Mouse (Mus musculus) brain, adult 10 weeks (tissue): ENCODE measurements around the gene Olfr688. TPM values are rescaled to one million over a fixed set of nuclear protein-coding genes. Genes with fewer than 3 reads are reported as not detected.

ENCODE experiments used
- polyA plus RNA-seq: library from polyadenylated mRNA; stranded (reverse); fragments of 350-450 nt; fragmentation: Illumina TruSeq; extraction: RNeasy Lipid Tissue Mini Kit (QIAGEN cat#74804); gene quantifications from one replicate; pipeline ENCODE4 v1.2.3, GENCODE M21; 2015; ENCODE audit warnings: low read depth, low replicate concordance

The Olfr688 gene
- polyA plus RNA-seq, result not detected

DNA sequence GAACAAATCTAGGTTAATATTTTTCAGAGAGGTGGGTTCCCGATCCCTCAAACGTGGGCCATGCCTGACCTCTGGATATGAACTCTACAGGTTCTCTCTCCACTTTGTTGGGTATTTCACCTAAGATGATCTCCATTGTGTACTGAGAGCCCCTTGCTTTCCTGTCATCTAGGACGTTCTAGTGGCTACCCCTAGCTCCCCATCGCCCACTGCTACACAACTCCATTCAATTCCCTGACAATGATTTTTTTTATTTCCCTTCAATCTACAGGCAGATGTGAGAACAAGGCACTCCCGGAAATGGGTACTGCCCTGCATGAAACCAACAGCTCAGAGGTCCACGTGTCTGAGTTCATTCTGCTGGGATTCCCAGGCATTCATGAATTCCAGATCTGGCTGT lies at the start of gene Olfr688:
Gene Olfr688 (plus strand): TSS at position 301 of the 400 bp plus-strand sequence.

DNA sequence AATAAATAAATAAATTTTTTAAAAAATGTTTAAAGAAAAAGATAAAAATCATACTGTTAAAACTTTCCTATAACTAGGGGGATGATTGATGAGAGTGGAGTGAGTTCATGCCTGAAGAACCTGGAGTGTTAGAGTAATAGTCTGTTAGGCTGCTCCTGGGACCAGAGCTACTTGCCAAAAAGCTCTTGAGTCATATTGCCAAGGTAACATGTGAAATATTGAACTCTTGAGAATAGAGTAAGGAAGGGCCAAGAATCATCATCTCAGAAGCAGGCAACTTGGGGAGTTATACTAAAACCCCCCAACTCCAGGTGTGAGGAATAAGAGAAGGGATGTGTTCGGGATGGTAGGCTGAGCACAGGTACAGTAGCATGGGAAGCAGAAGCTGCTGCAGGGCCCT lies 23.0 kb downstream of the Olfr688 start, which contains the start of gene Olfr689:
Gene Olfr689 (plus strand): TSS at position 301 of the 400 bp plus-strand sequence.

DNA sequence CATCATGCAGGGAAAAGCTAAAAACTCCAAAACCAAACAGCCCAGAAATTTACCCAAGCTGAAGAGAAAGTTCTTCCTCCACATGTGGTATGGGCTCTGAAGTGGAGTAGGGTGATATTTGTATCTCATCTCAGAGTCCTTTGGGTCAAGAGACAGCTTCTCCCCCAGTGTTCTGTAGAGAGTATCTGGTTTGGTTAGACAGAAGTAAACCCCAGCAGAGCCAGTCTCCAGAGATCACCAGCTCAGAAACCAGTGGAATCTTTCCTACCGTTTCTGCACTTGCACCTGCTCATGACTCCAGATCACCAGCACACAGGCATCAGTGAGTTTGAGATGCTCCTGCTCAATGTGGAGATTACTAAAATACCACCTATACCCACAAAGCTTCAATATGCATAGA lies 46.1 kb downstream of the Olfr688 start, which contains the start of gene Olfr690:
Gene Olfr690 (minus strand): TSS at position 101 of the 400 bp plus-strand sequence.

Other genes starting within 250 kb of the Olfr688 start
- not detected for gene Olfr677, start 236.7 kb upstream of the Olfr688 start, polyA plus RNA-seq
- gene Olfr678, start 223.6 kb upstream of the Olfr688 start, polyA plus RNA-seq, result not detected
- gene Olfr679, start 206.9 kb upstream of the Olfr688 start, polyA plus RNA-seq, result not detected
- not detected for gene Olfr680-ps1, start 195.3 kb upstream of the Olfr688 start, polyA plus RNA-seq
- gene Olfr681, start 171.3 kb upstream of the Olfr688 start, polyA plus RNA-seq, result not detected
- not detected for gene Olfr683, start 141.1 kb upstream of the Olfr688 start, polyA plus RNA-seq
- not detected for gene Olfr684, start 124.4 kb upstream of the Olfr688 start, polyA plus RNA-seq
- gene Olfr685, start 102.1 kb upstream of the Olfr688 start, polyA plus RNA-seq, result not detected
- not detected for gene Olfr686, start 80.6 kb upstream of the Olfr688 start, polyA plus RNA-seq
- gene Olfr689, start 23.1 kb downstream of the Olfr688 start, polyA plus RNA-seq, result not detected
- gene Olfr690, start 46.0 kb downstream of the Olfr688 start, polyA plus RNA-seq, result not detected
- gene Olfr691, start 54.2 kb downstream of the Olfr688 start, polyA plus RNA-seq, result not detected
- not detected for gene Olfr692, start 80.1 kb downstream of the Olfr688 start, polyA plus RNA-seq
- gene Gm5901, start 86.9 kb downstream of the Olfr688 start, polyA plus RNA-seq, result not detected
- gene Fam160a2, start 112.0 kb downstream of the Olfr688 start, polyA plus RNA-seq, result 27.9 TPM
- 1.3 TPM for gene Cnga4, start 116.5 kb downstream of the Olfr688 start, polyA plus RNA-seq
- gene Cckbr, start 137.6 kb downstream of the Olfr688 start, polyA plus RNA-seq, result 40.7 TPM
- 23.3 TPM for gene Cavin3, start 194.2 kb downstream of the Olfr688 start, polyA plus RNA-seq